Mouse (Mus musculus): ENCODE measurements at regions not wholly inside any gene's neighbourhood (a gene's known extent, or its start where the extent isn't known, plus 50 kb on each side); places are given as distances from the start of the nearest gene placed in this dataset.
"Not testable (repeated sequence)": the region's sequence is repeated elsewhere in the genome, so short reads cannot be mapped to it uniquely, and the experiment has no call there.

GRCm38 (mm10) chr3:21936262-21936603 is 140.2 kb upstream of the Tbl1xr1 start:
- no peak for DNase-seq (ENCODE audit: low read depth)

GRCm38 (mm10) chr3:21936616-21937015 is 139.8 kb upstream of the Tbl1xr1 start:
- no peak for DNase-seq (ENCODE audit: low read depth)

- DNase-seq (ENCODE audit: low read depth) = no peak
Measured at GRCm38 (mm10) chr3:21937281-21938035, 139.0 kb upstream of the Tbl1xr1 start.

- DNase-seq (ENCODE audit: low read depth) = no peak
Measured at GRCm38 (mm10) chr3:21938071-21938848, 138.2 kb upstream of the Tbl1xr1 start.

- no peak for DNase-seq (ENCODE audit: low read depth)
Measured at GRCm38 (mm10) chr3:21939738-21940137, 136.7 kb upstream of the Tbl1xr1 start.

GRCm38 (mm10) chr3:21941596-21941995 is 134.9 kb upstream of the Tbl1xr1 start:
- no peak for DNase-seq (ENCODE audit: low read depth)

GRCm38 (mm10) chr3:21942912-21943311 is 133.5 kb upstream of the Tbl1xr1 start:
- no peak for DNase-seq (ENCODE audit: low read depth)

GRCm38 (mm10) chr3:21945775-21946174 is 130.7 kb upstream of the Tbl1xr1 start:
- no peak for DNase-seq (ENCODE audit: low read depth)

GRCm38 (mm10) chr3:21947320-21948073 is 129.0 kb upstream of the Tbl1xr1 start:
- no peak for DNase-seq (ENCODE audit: low read depth)

- no peak for DNase-seq (ENCODE audit: low read depth)
Measured at GRCm38 (mm10) chr3:21948074-21948659, 128.3 kb upstream of the Tbl1xr1 start.

- DNase-seq (ENCODE audit: low read depth) = no peak
Measured at GRCm38 (mm10) chr3:21949459-21949858, 127.0 kb upstream of the Tbl1xr1 start.

GRCm38 (mm10) chr3:21950571-21950970 is 125.9 kb upstream of the Tbl1xr1 start:
- DNase-seq (ENCODE audit: low read depth) = no peak

GRCm38 (mm10) chr3:21951446-21952285 is 124.8 kb upstream of the Tbl1xr1 start:
- DNase-seq (ENCODE audit: low read depth) = no peak

GRCm38 (mm10) chr3:21952695-21953415 is 123.6 kb upstream of the Tbl1xr1 start:
- DNase-seq (ENCODE audit: low read depth) = no peak

- no peak for DNase-seq (ENCODE audit: low read depth)
Measured at GRCm38 (mm10) chr3:21953416-21953810, 123.0 kb upstream of the Tbl1xr1 start.

- DNase-seq (ENCODE audit: low read depth) = no peak
Measured at GRCm38 (mm10) chr3:21955681-21956080, 120.8 kb upstream of the Tbl1xr1 start.

- not testable (repeated sequence) for DNase-seq (ENCODE audit: low read depth)
Measured at GRCm38 (mm10) chr3:21957105-21957504, 119.3 kb upstream of the Tbl1xr1 start.

- no peak for DNase-seq (ENCODE audit: low read depth)
Measured at GRCm38 (mm10) chr3:21958595-21959286, 117.7 kb upstream of the Tbl1xr1 start.

GRCm38 (mm10) chr3:21961091-21961490 is 115.4 kb upstream of the Tbl1xr1 start:
- DNase-seq (ENCODE audit: low read depth) = no peak

GRCm38 (mm10) chr3:21961746-21962145 is 114.7 kb upstream of the Tbl1xr1 start:
- no peak for DNase-seq (ENCODE audit: low read depth)

Data from c-Kit-positive CD71-negative TER-119-negative erythroid progenitor cells, embryonic 14.5 days (primary cell).